Mouse (Mus musculus) gastrocnemius, postnatal 4 days (tissue): Measurements from ENCODE around the gene Nxpe4. TPM values are rescaled to one million over a fixed set of nuclear protein-coding genes. Genes with fewer than 3 reads are reported as not detected.

Experiments
- DNase-seq, 2 experiments: peaks; one replicate each; pipeline ENCODE4 v3.0.0; 2021 to 2022; ENCODE audit warnings: low spot score in 2 of 2, mixed read lengths in 2 of 2
- total RNA-seq, 2 experiments: library from RNA; stranded (reverse); gene quantifications; 2 replicates each; pipeline ENCODE4 v1.2.3; 2021

The Nxpe4 gene
- total RNA-seq, 2 experiments from 2014 or later = 8.5 to 9.5 TPM

DNA sequence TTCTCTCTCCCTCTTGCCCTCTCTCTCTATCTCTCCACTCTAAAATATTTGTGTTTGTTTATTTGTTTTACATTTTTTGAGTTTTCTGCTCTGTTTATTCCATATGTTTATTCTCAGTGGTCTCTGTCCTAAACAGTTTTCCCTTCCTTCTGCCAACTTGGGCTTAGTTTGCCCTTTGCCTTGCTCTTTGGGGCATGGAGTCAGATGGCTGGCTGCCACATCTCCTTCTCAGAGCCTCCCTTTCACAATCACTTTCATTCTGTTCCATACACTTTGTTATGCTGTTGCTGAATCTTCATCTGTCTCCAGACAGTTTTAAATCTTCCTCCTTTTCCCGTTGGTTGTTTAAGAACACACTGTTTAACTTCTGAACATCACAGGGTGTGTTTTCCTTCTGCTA lies 154.0 kb downstream of the Nxpe4 start:
- DNase-seq = no peak

DNA sequence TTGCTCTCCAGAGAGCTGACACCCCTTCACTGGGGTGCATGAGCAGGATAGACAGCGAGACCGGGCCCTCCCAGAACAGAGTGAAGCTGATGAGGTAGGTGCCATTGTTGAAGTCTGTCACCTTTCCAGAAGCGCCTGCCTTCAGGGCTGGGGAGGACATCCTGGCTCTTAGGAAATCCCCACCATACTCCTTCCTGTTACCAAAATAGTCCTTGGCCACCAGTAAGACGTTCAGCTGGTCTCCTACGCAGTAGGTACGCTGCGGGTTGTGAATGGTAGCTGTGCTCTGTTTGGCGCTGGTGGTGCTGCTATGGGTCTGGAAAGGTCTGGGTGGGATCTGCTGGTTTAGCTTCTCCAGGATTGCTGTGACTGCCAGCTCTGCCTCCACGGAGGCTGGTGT lies 164.5 kb downstream of the Nxpe4 start:
- no peak for DNase-seq

DNA sequence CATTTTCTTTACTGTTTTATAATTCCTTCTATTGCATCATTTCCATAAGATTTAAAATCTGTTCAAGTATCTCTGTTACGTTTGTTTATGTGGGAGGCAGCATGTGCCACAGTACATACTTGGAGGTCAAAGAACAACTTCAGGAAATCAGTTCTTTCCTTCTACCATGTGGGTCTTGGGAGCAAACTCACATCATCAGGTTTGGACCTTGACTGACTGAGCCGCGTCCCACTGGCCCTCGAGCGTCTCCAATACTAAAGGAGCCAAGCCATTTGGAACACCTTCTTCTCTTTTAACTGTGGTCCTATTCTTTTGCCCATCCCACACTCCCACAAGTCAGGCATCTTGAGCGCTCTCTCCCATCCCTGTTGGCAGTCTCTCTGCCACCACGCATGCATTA lies 167.8 kb downstream of the Nxpe4 start:
- no peak for DNase-seq

DNA sequence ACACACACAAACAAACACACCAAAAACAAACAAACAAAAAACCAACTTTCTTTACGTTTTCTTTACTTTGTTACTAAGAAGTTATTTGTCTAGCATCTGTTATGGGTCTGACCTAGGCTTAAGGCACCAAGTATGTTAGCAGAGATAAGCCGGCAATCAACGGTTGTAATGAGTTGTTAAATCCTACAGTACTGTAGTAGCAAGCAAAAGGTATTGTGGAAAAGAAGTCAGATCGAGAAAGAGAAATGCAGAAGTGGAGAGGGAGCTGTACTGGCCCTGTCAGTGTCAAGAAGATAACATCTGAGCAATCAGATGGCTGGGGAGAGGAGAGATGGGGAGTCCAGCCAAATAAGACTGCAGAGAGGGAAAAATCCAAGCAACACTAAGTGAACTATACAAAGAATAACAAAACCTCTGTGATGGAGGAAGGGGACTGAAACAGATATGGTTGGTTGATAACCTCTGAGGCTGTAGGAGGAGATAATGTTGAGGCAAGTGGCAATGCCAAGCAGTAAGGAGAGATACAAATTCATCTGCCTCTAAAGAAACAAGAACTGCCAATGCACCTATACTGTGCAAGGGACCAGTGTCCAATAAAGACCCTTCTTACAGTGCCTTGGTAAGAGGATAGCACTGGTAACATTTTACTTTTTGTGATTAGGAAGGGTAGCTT lies 177.1 kb downstream of the Nxpe4 start:
- no peak for DNase-seq

DNA sequence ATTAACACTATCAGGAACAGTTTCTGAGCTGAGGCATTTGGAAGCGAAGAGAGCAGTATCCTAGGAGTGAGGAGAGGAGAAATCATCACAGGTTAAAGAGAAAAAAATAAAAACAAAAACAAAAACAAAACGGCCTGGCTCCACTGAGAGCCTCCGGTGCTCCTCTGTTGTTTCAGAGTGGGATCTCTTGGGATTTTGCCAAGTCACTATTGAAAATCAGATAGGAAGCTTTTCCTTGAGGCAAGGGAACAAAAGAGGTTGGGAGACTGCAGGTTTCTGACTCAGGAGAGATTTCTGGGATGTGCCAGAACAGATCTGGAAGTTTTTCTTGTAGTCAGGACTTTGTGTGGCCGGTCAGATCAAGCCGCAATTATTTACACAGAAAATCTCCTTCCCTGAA lies 177.7 kb downstream of the Nxpe4 start:
- DNase-seq = no peak

DNA sequence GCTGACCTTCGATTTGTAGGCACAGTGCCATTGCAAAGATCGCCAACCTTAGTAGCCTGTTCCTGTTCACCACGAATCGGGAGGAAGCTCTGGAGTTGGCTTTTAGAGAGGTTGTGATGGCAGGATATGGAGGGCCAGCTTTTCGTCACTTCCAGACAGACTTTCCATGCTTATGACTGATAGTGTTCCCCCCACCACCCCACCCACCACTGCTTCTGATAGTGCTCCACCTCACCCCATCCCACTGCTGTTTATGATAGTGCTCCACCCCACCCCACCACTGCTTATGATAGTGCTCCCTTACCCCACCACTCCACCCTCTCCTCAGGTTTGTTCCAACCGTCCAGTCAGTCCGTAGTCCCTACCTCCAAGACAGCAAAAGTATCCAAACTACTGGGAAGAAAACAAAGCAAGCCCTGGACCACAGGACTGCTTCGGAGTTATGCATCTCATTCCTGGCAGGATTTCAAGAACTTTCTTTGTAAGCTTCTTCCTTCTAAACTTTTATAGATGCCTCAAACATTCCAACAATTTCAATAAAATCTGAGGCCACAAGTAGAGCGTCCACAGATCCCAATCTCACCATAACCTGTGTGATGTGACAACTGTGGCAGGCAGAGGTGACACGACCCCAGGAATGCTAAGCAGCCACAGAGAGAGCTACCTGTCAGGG lies 179.0 kb downstream of the Nxpe4 start:
- DNase-seq = no peak

DNA sequence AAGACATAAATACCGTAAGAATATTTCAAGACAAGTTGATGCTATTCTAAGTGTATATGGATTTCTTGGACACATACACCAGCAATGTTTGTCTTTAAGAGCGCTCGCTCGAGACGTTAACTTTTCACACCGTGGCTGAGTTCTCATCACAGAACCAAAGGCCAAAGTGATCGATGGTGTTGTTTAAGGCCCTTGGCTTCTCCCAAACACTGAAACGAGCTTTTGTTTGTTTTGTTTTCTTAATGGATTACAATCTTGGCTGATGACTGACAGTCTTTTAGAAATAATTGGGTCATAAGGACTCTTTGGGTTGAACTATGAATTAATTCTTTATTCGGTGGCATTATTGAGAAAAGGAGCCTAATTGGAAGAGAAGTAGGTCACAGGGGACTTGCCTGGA lies 183.6 kb downstream of the Nxpe4 start:
- no peak for DNase-seq

DNA sequence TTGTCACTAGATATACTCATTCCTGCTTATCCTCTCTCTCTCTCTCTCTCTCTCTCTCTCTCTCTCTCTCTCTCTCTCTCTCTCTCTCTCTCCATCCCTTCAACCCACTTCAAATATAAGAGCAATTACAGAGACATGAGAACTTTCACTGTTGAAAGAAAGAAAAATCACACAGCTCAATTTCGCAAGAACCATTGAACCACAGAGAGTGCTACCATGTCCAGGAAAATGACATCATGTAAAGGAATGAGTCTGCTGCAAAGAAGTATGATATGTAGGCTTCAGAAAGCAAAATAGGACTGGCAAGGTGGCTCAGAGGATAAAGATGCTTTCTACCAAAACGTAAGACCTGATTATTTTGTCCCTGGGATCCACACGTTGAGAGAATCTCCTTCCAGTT lies 184.0 kb downstream of the Nxpe4 start:
- DNase-seq = no peak

DNA sequence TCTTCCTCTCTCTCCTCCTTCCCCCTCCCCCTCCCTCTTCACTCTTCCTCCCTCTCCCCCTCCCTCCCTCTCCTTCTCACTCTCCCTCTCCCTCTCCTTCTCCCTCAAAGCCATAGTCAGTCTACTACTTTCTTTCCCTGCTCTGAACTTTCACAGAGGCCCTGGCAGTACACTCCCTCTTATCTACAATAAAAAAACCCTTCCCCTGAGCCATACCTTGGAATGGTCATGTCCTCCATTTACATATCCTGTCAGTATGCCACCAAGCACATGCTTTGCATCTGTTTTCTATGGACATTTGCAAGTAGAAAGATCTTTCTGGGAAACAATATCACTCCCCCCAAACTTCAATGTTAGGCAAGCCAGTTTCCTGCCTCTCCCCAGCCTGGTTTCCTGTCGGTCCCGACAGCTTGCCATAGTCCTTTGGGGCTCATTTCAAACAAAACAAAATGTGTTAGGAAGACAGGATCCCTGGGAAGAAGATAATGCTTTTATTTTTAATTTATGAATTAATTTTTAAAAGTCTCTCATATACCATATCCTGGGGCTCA lies 191.4 kb downstream of the Nxpe4 start, which contains the start of gene Nxpe2:
Nxpe2 (minus strand) TSS at position 307 of the 551 bp plus-strand sequence.
- no peak for DNase-seq

DNA sequence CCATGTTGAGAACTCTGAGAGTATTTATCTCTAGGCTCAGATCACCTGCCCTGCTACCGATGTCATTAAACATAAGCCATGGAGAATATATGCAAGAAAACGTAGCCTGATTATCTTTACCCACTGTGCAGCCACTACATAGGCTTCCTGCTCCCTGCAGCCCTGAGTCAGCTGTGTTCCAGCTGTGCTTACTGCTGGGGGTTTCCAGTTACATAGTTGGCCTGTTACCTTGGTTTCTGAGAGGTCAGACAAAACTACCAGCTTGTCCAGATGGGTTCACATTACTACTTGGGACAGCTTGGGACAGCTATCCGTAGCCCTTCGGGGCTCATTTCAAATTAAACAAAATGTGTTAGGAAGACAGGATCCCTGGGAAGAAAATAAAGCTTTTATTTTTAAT lies 192.3 kb downstream of the Nxpe4 start:
- DNase-seq = peak in 1 of 2 experiments; percentile 12

DNA sequence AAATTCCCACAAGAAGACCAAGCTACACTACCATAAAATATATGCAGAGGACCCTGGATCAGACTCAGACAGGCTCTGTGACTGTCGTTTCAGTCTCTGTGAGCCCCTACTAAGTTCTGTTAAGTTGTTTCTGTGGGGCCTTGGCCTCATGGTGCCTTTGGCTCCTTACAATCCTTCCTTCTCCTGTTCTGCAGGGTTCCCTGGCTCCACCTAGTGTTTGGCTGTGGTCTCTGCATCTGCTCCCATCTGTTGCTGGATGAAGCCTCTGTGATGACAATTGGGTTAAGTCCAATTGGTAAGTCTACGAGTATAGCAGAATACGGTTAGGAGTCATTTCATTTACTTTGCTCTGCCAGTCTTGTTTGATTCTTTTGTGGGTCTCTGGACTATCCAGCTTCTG lies 193.0 kb downstream of the Nxpe4 start:
- DNase-seq = peak; percentile 49 to 82

DNA sequence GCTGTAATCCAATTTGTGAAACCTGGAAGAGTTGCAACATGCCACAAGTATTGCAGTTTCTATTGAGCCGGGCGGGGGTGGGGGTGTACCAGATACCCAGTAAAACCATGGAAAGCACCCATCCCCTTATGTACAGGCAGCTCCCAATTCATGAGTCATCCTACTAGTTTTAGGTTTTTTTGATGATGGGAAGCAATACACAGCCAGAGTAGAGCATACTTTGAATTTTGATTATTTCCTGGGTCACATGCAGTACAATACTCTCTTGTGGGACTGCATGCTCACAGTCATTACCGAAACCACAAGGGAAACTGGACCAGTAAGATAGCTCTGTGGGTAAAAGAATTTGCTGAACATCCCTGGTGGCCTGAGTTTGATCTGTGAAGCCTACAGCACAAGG lies 195.3 kb downstream of the Nxpe4 start:
- no peak for DNase-seq

DNA sequence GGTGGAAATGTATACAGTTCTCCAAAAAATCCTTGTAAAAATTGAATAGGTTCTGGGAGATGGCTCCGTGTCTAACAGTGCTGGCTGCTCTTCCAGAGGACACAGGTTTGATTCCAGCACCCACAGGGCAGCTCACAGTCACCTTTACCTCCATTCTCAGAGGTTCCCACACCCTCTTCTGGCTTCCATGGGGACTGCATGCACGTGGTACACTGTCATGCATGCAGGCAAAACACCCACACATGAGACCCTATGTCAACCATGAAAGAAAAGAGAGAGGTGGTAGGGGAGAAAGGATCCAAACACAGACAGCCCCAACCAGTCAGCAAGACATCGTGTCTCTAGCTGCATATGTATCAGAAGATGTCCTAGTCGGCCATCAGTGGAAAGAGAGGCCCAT lies 199.0 kb downstream of the Nxpe4 start:
- DNase-seq = no peak

DNA sequence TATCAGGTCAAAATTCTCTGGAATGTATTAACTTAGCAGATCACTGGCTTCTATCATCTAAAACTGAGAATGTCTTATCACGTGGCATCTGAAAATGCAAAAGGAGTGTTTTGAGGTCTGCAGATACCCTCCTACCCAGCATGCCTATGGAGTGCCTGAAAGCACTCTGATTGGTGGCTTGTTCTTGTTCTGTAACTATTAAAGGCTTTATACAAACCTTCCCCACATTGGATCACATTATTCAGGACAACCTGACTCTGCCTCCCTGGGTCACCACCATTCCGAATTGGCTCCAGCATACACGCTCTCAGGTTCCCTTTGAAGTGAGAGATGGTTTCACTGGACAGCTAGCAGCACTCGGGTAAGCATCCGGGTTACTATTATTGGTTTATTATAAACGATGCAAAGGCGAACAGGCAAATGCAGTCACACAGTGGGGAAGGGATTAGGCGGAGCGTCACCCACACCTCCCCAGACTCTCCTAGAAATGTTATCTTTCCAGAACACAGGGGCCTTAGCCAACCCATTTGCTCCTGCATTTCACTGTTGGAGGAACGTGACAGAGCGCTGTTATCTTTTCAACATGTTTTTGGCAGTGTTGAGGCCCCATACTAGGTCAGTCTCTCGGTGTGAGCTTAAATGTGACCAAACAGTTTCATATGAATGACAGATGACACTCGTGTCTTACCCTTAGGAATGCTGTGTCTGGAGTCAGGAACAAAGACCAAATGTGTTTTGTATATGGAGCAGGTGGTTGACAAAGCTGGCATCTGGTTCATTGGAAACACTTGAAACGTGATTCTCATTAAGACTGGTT lies 200.2 kb downstream of the Nxpe4 start:
- no peak for DNase-seq

DNA sequence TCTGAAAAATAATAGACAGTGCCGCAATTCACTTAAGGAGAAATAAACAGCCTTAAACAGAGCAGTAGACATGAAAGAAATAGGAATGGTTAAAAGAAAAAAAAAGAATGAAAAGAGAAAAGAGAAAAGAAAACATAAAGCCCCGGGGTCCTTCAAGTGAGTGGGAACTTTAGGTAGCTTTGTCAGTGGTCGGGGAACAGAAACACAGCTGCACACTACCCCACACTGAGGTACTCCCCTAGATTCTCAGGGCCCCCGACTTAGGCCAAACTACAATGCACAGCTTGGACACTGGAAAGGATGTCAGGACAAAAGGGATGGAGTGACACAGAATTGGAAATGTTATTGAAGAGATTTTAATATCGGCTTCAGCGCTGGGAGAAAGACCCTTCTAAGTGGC lies 200.9 kb downstream of the Nxpe4 start:
- no peak for DNase-seq

DNA sequence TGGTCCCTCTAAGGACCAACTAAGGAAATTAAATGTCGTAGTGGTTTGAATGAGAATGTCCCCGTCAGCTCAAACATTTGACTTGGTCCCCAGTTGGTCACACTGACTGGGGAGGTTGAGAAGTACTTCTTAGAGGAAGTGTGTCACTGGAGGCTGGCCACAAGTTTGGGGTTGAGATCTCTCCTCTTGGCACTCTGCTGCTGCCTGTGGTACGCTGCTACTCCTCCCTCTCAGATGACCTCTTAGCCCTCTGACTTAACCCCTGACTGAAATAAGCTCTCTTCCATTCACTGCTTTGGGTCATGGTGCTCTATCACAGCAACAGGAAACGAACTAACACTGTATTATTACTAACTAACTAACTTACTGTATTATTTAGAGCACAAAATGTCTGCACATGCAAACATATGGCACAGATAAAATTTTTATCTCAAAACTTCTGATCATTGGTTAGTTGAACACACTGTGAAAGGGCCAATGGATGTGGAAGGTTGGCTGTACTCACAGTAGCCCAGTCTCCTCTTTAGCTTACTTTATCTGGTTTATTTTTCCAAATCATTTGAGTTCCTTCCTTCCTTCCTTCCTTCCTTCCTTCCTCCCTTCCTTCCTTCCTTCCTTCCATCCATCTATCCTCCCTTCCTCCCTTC lies 211.5 kb downstream of the Nxpe4 start:
- DNase-seq = no peak

DNA sequence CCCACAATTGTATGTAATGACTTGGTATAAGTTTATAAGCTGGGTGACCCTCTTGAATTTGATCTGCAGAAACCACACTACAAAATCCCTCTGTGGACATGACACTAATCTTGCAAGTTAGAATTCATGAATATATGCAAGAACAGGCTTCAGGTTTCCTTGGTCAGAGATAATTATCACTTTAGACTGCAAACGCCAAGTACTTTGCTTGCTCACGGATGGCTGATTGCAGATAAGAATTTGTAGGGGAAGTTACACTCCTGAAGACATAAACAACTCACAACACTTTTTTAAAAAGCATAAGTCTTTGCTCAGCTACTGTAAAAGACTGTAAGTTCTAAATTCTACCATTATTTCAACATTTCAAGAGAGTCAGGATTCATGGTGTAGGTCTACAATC lies 212.5 kb downstream of the Nxpe4 start:
- no peak for DNase-seq

DNA sequence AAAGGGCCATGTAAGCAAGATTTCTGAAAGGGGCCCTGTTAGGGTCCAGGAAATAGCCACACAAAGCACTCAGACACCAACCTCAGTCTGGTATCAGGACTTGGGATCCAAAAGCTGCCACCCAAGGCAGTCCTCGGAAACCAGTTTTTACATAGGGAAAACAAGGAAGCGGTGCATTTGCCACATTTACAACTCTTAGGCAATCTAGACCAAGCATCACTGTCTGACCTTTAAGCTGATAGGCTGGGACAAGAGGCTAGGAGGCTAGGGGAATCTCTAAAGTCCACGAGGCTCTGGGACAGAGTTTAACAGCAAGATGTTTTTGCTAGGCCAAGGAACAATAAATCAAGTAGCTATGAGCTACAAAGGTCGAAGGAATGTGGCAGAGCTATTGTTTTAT lies 226.6 kb downstream of the Nxpe4 start:
- DNase-seq = no peak

DNA sequence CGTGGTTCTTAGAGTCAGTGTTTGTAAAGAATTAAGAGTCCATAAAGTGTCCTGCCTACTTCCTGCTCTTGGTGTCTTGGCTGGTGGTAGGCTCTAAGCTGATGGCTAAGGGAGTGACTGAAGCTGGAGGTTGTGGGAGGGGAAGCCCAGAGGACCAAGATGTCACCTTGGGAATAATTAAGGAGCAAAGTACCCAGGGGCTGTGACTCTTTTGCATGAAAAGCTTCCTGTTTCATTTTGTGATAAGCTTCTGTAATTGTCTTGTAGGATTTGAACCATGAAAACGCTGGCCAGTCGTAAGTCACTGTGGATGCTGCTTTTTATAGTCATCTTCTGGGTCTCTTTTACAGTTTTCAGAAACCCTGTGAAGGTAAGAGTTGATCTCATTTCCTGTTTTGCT lies 228.2 kb downstream of the Nxpe4 start:
- no peak for DNase-seq

DNA sequence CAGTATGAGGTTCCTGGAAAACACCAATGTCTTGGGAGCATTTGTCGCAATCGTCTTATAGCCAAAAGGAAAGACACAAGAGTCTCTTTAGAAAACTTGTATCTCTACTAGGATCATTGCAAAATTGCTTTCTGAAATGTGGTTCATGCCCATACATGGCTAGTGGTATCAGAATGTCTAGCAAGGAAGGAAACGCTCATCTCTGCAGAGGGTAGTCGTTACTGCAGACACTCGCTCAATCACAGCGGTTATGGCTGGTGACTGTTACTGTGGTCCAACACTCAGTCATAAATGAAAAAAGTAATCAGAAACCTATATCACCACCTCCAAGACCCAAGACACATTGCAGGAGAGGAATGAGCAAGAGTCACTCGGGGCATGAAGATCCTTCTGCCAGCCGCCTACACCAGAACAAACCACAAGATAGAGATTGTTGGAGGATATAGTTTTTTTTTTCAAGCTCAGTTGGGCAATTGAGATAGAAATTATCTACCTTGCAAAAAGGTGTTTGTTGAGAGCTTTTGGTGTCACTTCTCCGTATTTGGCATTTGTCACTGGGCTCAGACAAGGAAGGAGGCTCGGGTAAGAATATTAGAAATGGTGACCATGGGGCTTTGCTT lies 241.9 kb downstream of the Nxpe4 start:
- DNase-seq = no peak

DNA sequence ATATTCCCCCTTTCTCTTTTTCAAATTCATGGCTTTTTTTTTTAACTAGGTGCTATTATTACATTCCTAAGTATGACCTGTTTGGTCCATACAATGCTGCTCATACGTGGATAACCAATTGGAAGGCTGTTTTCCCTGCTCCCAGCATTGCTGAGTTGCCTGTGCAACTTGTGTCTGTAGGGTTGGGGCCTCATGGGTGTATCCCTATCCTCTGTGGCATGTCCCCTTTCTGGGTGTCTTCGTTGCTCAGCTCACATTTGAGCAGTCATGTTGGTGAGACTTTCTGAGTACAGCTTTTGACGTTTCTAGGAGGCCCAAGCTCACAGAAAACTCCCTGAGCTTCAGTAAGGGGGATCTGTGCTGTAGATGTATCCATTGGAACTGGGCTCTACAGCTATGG lies 242.9 kb downstream of the Nxpe4 start:
- no peak for DNase-seq
